Mouse (Mus musculus) bone marrow, adult 2 months (tissue): Measurements from ENCODE around the gene Psmb2.

Experiments
- CTCF ChIP-seq: fragments of 200-500 bp; IDR thresholded peaks from 2 replicates; pipeline ENCODE4 v1.5.1; 2011; ENCODE audit warnings: low read length, control low read depth; ENCODE audit not compliant: control insufficient read depth, insufficient read depth
- POLR2A ChIP-seq: fragments of 200-500 bp; IDR thresholded peaks from 2 replicates; pipeline ENCODE4 v1.6.1; 2011; ENCODE audit warnings: low read depth, mild to moderate bottlenecking, control low read depth, low read length, borderline replicate concordance; ENCODE audit not compliant: control insufficient read depth

DNA sequence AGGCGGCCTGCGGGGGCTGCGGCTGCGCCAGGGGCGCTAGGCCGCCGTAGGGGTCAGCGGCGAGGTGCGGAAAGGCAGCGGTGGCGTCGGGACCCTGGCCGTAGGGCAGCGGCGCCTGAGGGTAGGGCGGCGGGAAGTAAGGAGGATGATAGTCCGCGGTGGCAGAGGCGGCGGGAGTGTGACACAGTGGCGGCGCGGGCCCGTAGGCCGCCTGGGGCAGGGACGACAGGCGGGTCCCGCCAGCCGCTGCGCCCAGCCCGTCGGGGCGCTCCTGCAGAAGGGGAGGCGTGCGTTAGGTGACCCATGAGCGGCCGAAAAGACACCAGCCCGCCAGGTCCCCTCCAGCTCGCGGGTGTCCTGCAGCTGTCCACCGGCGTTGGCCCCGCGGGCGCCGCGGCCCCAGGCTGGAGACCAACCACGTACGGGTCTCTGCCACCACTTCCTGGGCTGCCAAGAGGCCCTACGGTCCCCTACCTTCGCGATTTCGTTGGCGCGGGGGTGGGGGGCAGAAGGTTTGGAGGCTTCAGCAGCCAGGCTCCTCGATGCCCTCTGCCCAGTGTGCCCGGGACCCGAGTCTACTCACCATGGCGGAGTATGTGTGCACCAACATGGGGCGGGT lies 58.1 kb downstream of the Psmb2 start:
- TF ChIP-seq CTCF = no peak
- no peak for TF ChIP-seq POLR2A
